Mouse (Mus musculus) heart, embryonic 12.5 days (tissue): Measurements from ENCODE around the gene Alcam. TPM values are rescaled to one million over a fixed set of nuclear protein-coding genes. Genes with fewer than 3 reads are reported as not detected.

Experiments used
- ATAC-seq: fragments of 200-750 bp; cut with Nextera tagmentation; 2 replicates; pipeline ENCODE4 v1.8.0; 2017; ENCODE audit warnings: moderate TSS enrichment, moderate library complexity; ENCODE audit not compliant: insufficient number of reproducible peaks, low FRiP score
- H3K27ac ChIP-seq: fragments of 300-500 bp; sonication (generic); 2 replicates; pipeline ENCODE4 v1.5.1; 2016; ENCODE audit warnings: mild to moderate bottlenecking, moderate library complexity; ENCODE audit not compliant: poor library complexity, severe bottlenecking
- H3K27me3 ChIP-seq: fragments of 300-500 bp; sonication (generic); replicated peaks from 2 replicates; pipeline ENCODE4 v1.6.1; 2016; ENCODE audit warnings: mild to moderate bottlenecking, moderate library complexity
- H3K36me3 ChIP-seq: fragments of 300-500 bp; sonication (generic); 2 replicates; pipeline ENCODE4 v1.6.1; 2016; ENCODE audit warnings: mild to moderate bottlenecking, moderate library complexity
- H3K4me1 ChIP-seq: fragments of 300-500 bp; sonication (generic); replicated peaks from 2 replicates; pipeline ENCODE4 v1.6.1; 2016; ENCODE audit warnings: mild to moderate bottlenecking
- H3K4me2 ChIP-seq: fragments of 300-500 bp; sonication (generic); 2 replicates; pipeline ENCODE4 v1.6.1; 2016; ENCODE audit warnings: mild to moderate bottlenecking, moderate library complexity
- H3K4me3 ChIP-seq: fragments of 300-500 bp; sonication (generic); 2 replicates; pipeline ENCODE4 v1.5.1; 2016; ENCODE audit warnings: mild to moderate bottlenecking
- H3K9ac ChIP-seq: fragments of 300-500 bp; sonication (generic); 2 replicates; pipeline ENCODE4 v1.6.1; 2016; ENCODE audit warnings: mild to moderate bottlenecking, moderate library complexity
- H3K9me3 ChIP-seq: fragments of 300-500 bp; sonication (generic); replicated peaks from 2 replicates; pipeline ENCODE4 v1.6.1; 2016; ENCODE audit warnings: mild to moderate bottlenecking, moderate library complexity
- WGBS: fragments of 180-500 bp; shearing (Covaris S2); methylation state at CpG from one replicate; pipeline ENCODE4 v1.1.7; 2016; 5-methylcytosine and 5-hydroxymethylcytosine counted together
- polyA plus RNA-seq: library from polyadenylated mRNA; unstranded; fragments of >200 nt; fragmentation: Nextera tagmentation; extraction: Ambion mirVana; gene quantifications from 2 replicates; pipeline ENCODE4 v1.2.1, GENCODE M21; 2016

Gene Alcam
- polyA plus RNA-seq, 1 experiment from 2014 or later = 13.8 TPM

- H3K4me3 ChIP-seq = no peak overlapping the region
- no peaks in the 10 kb centered on the region for H3K36me3 ChIP-seq
- no peak for ATAC-seq
- H3K4me2 ChIP-seq = no peak overlapping the region
- 80% methylated on average over 9 of the region's 9 CpGs for WGBS
- H3K27ac ChIP-seq = no peak overlapping the region
- H3K27me3 ChIP-seq = no peaks in the 10 kb centered on the region
- H3K4me1 ChIP-seq = no peaks in the 10 kb centered on the region
- no peak overlapping the region for H3K9ac ChIP-seq
- H3K9me3 ChIP-seq = no peaks in the 10 kb centered on the region
Observed at GRCm38 (mm10) chr16:52302790-52303531, 150.9 kb downstream of the Alcam start.

DNA sequence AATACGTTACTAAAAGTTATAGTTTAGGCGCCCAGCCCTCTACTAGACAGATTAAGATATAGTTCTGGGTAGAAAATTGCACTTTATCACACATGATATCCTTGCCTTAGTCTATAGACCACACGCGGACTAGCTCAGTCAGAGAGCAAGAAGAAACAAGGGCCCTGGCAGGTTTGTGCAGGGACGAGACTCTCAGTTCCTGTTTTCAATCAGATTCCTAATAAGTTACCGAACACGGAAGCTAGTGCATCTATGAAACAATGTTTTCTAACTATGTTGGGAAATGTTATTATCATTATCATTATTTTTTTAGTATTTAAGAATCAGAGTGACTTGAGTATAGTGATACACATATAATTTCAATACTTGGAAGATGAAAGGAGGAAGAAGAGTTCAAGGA lies 152.1 kb downstream of the Alcam start:
- H3K9ac ChIP-seq = no peak overlapping the region
- no peaks in the 10 kb centered on the region for H3K36me3 ChIP-seq
- no peaks in the 10 kb centered on the region for H3K9me3 ChIP-seq
- H3K4me3 ChIP-seq = no peak overlapping the region
- H3K27ac ChIP-seq = no peak overlapping the region
- ATAC-seq = no peak
- WGBS = 83% methylated on average over 7 of the region's 7 CpGs
- H3K27me3 ChIP-seq = no peaks in the 10 kb centered on the region
- no peak overlapping the region for H3K4me2 ChIP-seq
- H3K4me1 ChIP-seq = no peaks in the 10 kb centered on the region

DNA sequence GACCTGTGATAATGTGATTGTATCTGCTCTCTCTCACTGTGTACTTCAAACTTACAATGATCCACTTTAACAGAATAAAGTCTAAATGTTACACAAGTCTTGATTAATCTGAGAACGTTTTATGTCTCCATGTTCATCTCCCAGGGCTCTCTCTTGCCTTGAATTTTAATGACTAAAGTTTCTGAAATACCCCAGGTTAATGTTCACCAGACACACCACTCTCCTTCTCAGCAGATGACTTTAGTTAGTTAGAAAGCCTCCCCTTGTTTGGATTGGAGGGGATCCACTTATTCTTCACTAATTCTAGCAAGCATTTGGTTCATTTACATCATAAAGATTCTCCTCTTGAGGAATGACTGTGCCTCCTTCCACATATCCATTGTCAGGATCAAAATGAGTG lies 157.5 kb downstream of the Alcam start:
- H3K4me3 ChIP-seq = no peak overlapping the region
- H3K27me3 ChIP-seq = no peaks in the 10 kb centered on the region
- peaks cover 5% of the 10 kb centered on the region for H3K4me1 ChIP-seq
- 50% methylated on average over 1 of the region's 1 CpGs for WGBS
- no peak overlapping the region for H3K9ac ChIP-seq
- H3K27ac ChIP-seq = no peak overlapping the region
- H3K36me3 ChIP-seq = 0 out of 2 replicates have a peak, but pooled peaks cover 3% of the 10 kb centered on the region
- no peak for ATAC-seq
- H3K9me3 ChIP-seq = no peaks in the 10 kb centered on the region
- H3K4me2 ChIP-seq = no peak overlapping the region

GRCm38 (mm10) chr16:52295535-52295934 lies 158.3 kb downstream of the Alcam start:
- ATAC-seq = no peak
- H3K4me3 ChIP-seq = no peak overlapping the region
- no peak overlapping the region for H3K9ac ChIP-seq

GRCm38 (mm10) chr16:52292440-52293048 lies 161.3 kb downstream of the Alcam start:
- Histone ChIP-seq H3K4me2 (no peak overlapping the region), H3K9ac (no peak overlapping the region), H3K4me1 (peaks cover 5% of the 10 kb centered on the region), H3K9me3 (no peaks in the 10 kb centered on the region), H3K27ac (no peak overlapping the region), H3K4me3 (no peak overlapping the region), H3K27me3 (no peaks in the 10 kb centered on the region), H3K36me3 (peaks cover 10% of the 10 kb centered on the region)
- no peak for ATAC-seq
- 85% methylated on average over 3 of the region's 3 CpGs for WGBS

More at GRCm38 (mm10) chr16:52295535-52295934, 158.3 kb downstream of the Alcam start:
- no peak overlapping the region for H3K4me2 ChIP-seq
- no peaks in the 10 kb centered on the region for H3K27me3 ChIP-seq
- H3K4me1 ChIP-seq = peaks cover 5% of the 10 kb centered on the region
- H3K27ac ChIP-seq = no peak overlapping the region
- 0 out of 2 replicates have a peak, but pooled peaks cover 3% of the 10 kb centered on the region for H3K36me3 ChIP-seq
- H3K9me3 ChIP-seq = no peaks in the 10 kb centered on the region

- WGBS = 74% methylated on average over 2 of the region's 2 CpGs
- 0 out of 2 replicates have a peak, but pooled peaks cover 5% of the 10 kb centered on the region for H3K36me3 ChIP-seq
Observed at GRCm38 (mm10) chr16:52280186-52280585, 173.7 kb downstream of the Alcam start.

DNA sequence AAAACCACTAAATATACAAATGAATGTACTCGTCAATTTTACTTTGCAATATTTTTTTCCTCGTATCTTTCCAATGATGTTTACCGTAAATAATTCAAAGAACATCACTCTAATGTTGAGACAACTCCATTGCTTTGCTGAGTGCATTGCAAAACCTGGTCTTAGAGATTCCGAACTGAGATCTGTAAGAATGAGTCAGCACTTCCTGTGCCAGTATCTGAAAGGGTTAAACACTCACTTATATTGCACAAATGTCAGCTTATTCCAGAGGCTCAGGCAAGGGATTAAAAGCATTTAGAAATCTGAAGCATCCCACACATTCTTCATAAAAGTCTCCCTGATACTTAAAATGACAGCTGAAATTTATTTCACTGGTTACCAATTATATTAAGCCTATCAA lies 188.8 kb downstream of the Alcam start:
- ATAC-seq = no peak
- 79% methylated on average over 4 of the region's 4 CpGs for WGBS

More at GRCm38 (mm10) chr16:52280186-52280585, 173.7 kb downstream of the Alcam start:
- H3K9ac ChIP-seq = no peak overlapping the region
- no peaks in the 10 kb centered on the region for H3K4me1 ChIP-seq
- H3K4me2 ChIP-seq = no peak overlapping the region
- no peaks in the 10 kb centered on the region for H3K9me3 ChIP-seq
- H3K4me3 ChIP-seq = no peak overlapping the region
- no peak overlapping the region for H3K27ac ChIP-seq
- H3K27me3 ChIP-seq = no peaks in the 10 kb centered on the region
- ATAC-seq = no peak

GRCm38 (mm10) chr16:52263751-52264150 lies 190.1 kb downstream of the Alcam start:
- H3K27ac ChIP-seq = no peak overlapping the region
- H3K4me1 ChIP-seq = no peaks in the 10 kb centered on the region
- H3K9ac ChIP-seq = no peak overlapping the region
- H3K27me3 ChIP-seq = no peaks in the 10 kb centered on the region
- no peak overlapping the region for H3K4me2 ChIP-seq
- ATAC-seq = no peak
- H3K4me3 ChIP-seq = no peak overlapping the region
- H3K36me3 ChIP-seq = peaks cover 6% of the 10 kb centered on the region; the same call in 1 of the 2 replicates
- H3K9me3 ChIP-seq = no peaks in the 10 kb centered on the region

More for the DNA sequence above, 188.8 kb downstream of the Alcam start:
- Histone ChIP-seq H3K9ac (no peak overlapping the region), H3K4me2 (no peak overlapping the region), H3K27me3 (no peaks in the 10 kb centered on the region), H3K36me3 (peaks cover 6% of the 10 kb centered on the region; the same call in 1 of the 2 replicates), H3K4me1 (no peaks in the 10 kb centered on the region), H3K4me3 (no peak overlapping the region), H3K9me3 (no peaks in the 10 kb centered on the region), H3K27ac (no peak overlapping the region)

DNA sequence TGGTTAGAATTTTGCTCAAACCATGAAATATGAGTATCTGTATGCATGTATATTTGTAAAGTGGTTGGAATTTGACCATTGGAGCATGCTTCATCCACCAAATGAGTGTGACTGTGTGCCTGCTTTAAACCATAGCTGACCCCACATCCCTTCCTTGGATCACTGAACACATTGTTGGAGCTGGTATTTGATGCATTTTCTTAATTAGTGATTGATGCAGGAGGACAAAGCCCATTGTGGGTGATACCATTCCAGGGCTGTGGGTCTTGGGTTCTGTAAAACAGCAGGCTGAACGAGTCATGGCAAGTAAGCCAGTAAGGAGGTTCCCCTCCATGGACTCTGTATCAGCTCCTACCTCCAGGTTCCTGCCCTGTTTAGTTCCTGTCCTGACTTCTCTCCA lies 191.3 kb downstream of the Alcam start:
- no peak overlapping the region for H3K27ac ChIP-seq
- ATAC-seq = no peak
- no peak overlapping the region for H3K4me2 ChIP-seq
- H3K36me3 ChIP-seq = 0 out of 2 replicates have a peak, but pooled peaks cover 2% of the 10 kb centered on the region
- WGBS = 88% methylated on average over 1 of the region's 1 CpGs
- no peaks in the 10 kb centered on the region for H3K27me3 ChIP-seq
- H3K4me3 ChIP-seq = no peak overlapping the region
- no peak overlapping the region for H3K9ac ChIP-seq
- H3K4me1 ChIP-seq = no peaks in the 10 kb centered on the region
- H3K9me3 ChIP-seq = no peaks in the 10 kb centered on the region

- no peaks in the 10 kb centered on the region for H3K27me3 ChIP-seq
- 79% methylated on average over 1 of the region's 1 CpGs for WGBS
Observed at GRCm38 (mm10) chr16:52261755-52262154, 192.1 kb downstream of the Alcam start.

DNA sequence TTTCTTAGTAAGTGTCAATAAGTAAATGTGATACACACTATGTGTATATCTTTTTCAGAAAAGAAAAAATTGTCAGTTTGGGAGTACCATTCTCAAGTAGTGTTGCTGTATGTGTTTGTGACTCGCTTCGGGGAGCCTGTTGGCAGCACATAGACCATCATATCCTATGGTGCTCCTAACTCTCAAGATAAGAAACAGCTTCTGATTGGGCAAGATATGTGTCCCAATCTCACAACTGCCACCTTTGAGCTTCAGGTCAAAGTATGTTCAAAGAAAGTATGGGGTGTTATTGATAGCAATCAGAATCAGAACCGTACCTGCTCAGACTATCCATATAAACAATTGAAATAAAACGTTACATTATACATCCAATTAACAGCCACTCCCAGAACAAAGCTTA lies 202.9 kb downstream of the Alcam start:
- H3K4me3 ChIP-seq = no peak overlapping the region
- WGBS = 75% methylated on average over 4 of the region's 4 CpGs

More at GRCm38 (mm10) chr16:52261755-52262154, 192.1 kb downstream of the Alcam start:
- no peak overlapping the region for H3K9ac ChIP-seq
- ATAC-seq = no peak
- no peaks in the 10 kb centered on the region for H3K9me3 ChIP-seq
- no peak overlapping the region for H3K4me3 ChIP-seq
- H3K36me3 ChIP-seq = no peaks in the 10 kb centered on the region
- H3K4me2 ChIP-seq = no peak overlapping the region
- no peaks in the 10 kb centered on the region for H3K4me1 ChIP-seq
- no peak overlapping the region for H3K27ac ChIP-seq

More for the DNA sequence above, 202.9 kb downstream of the Alcam start:
- Histone ChIP-seq H3K27ac (no peak overlapping the region), H3K27me3 (no peaks in the 10 kb centered on the region), H3K36me3 (peaks cover 9% of the 10 kb centered on the region), H3K4me2 (no peak overlapping the region), H3K9me3 (no peaks in the 10 kb centered on the region), H3K9ac (no peak overlapping the region), H3K4me1 (no peaks in the 10 kb centered on the region)
- no peak for ATAC-seq
